Mouse (Mus musculus): Measurements from ENCODE around the gene Cd52. TPM values are rescaled to one million over a fixed set of nuclear protein-coding genes. Genes with fewer than 3 reads are reported as not detected.

Cd52 gene
- polyA plus RNA-seq, 1 experiment from 2014 or later: 19.7 TPM

- H3K4me1 ChIP-seq: peaks cover 6% of the 10 kb centered on the region
- H3K27ac ChIP-seq: no peak overlapping the region
- H3K36me3 ChIP-seq: no peaks in the 10 kb centered on the region
- H3K27me3 ChIP-seq: no peaks in the 10 kb centered on the region
- no peak for ATAC-seq (ENCODE audit: borderline replicate concordance, extremely low read depth, low FRiP score, low TSS enrichment)
- H3K4me3 ChIP-seq: no peak overlapping the region
- no peaks in the 10 kb centered on the region for H3K9me3 ChIP-seq
- no peak overlapping the region for H3K9ac ChIP-seq
- WGBS: 80% methylated on average over 4 of the region's 4 CpGs
- H3K4me2 ChIP-seq: no peak overlapping the region
Measured at GRCm38 (mm10) chr4:134084999-134085398, 9.9 kb downstream of the Cd52 start.

GRCm38 (mm10) chr4:134082460-134082859, 12.4 kb downstream of the Cd52 start:
- Histone ChIP-seq H3K36me3 (no peaks in the 10 kb centered on the region), H3K9ac (no peak overlapping the region), H3K27ac (no peak overlapping the region), H3K9me3 (no peaks in the 10 kb centered on the region), H3K4me3 (peak overlapping the region; percentile 42), H3K4me1 (peaks cover 6% of the 10 kb centered on the region), H3K4me2 (peak overlapping the region; percentile 71), H3K27me3 (no peaks in the 10 kb centered on the region)
- WGBS: 11% methylated on average over 7 of the region's 7 CpGs
- no peak for ATAC-seq (ENCODE audit: borderline replicate concordance, extremely low read depth, low FRiP score, low TSS enrichment)

- Histone ChIP-seq H3K27ac (peak overlapping the region; percentile 32; the same call in 1 of the 2 replicates), H3K9me3 (no peaks in the 10 kb centered on the region), H3K4me2 (peak overlapping the region; percentile 71), H3K4me1 (peaks cover 6% of the 10 kb centered on the region), H3K27me3 (no peaks in the 10 kb centered on the region), H3K4me3 (peak overlapping the region; percentile 42), H3K36me3 (no peaks in the 10 kb centered on the region), H3K9ac (0 out of 2 replicates have a peak overlapping the region, but pooled peaks have one; percentile 5)
- under 1% methylated on average over 41 of the region's 41 CpGs for WGBS
- ATAC-seq (ENCODE audit: borderline replicate concordance, extremely low read depth, low FRiP score, low TSS enrichment): peak; percentile 87
Measured at GRCm38 (mm10) chr4:134081730-134082386, 13.0 kb downstream of the Cd52 start.

GRCm38 (mm10) chr4:134080674-134081073, 14.2 kb downstream of the Cd52 start:
- no peak for ATAC-seq (ENCODE audit: borderline replicate concordance, extremely low read depth, low FRiP score, low TSS enrichment)

GRCm38 (mm10) chr4:134078694-134079093, 16.2 kb downstream of the Cd52 start:
- H3K4me3 ChIP-seq: no peak overlapping the region
- H3K27me3 ChIP-seq: no peaks in the 10 kb centered on the region
- peaks cover 6% of the 10 kb centered on the region for H3K4me1 ChIP-seq
- no peaks in the 10 kb centered on the region for H3K9me3 ChIP-seq
- no peak overlapping the region for H3K9ac ChIP-seq
- no peak overlapping the region for H3K4me2 ChIP-seq
- no peaks in the 10 kb centered on the region for H3K36me3 ChIP-seq
- ATAC-seq (ENCODE audit: borderline replicate concordance, extremely low read depth, low FRiP score, low TSS enrichment): no peak
- H3K27ac ChIP-seq: no peak overlapping the region
- WGBS: 14% methylated on average over 3 of the region's 3 CpGs

More at GRCm38 (mm10) chr4:134080674-134081073, 14.2 kb downstream of the Cd52 start:
- H3K9ac ChIP-seq: no peak overlapping the region
- H3K9me3 ChIP-seq: no peaks in the 10 kb centered on the region
- H3K27me3 ChIP-seq: no peaks in the 10 kb centered on the region
- H3K27ac ChIP-seq: no peak overlapping the region
- H3K4me1 ChIP-seq: peaks cover 6% of the 10 kb centered on the region
- WGBS: 69% methylated on average over 4 of the region's 4 CpGs
- no peaks in the 10 kb centered on the region for H3K36me3 ChIP-seq
- H3K4me3 ChIP-seq: no peak overlapping the region
- H3K4me2 ChIP-seq: no peak overlapping the region

- H3K27me3 ChIP-seq: peaks cover 18% of the 10 kb centered on the region
- H3K9ac ChIP-seq: no peak overlapping the region
- 82% methylated on average over 4 of the region's 4 CpGs for WGBS
- no peaks in the 10 kb centered on the region for H3K9me3 ChIP-seq
- H3K4me1 ChIP-seq: no peaks in the 10 kb centered on the region; the same call in none of the 2 replicates
- H3K36me3 ChIP-seq: no peaks in the 10 kb centered on the region
- no peak overlapping the region for H3K27ac ChIP-seq
- no peak overlapping the region for H3K4me3 ChIP-seq
- no peak overlapping the region for H3K4me2 ChIP-seq
- no peak for ATAC-seq (ENCODE audit: borderline replicate concordance, extremely low read depth, low FRiP score, low TSS enrichment)
Measured at GRCm38 (mm10) chr4:134068793-134069580, 25.9 kb downstream of the Cd52 start.

GRCm38 (mm10) chr4:134067833-134068544, 26.9 kb downstream of the Cd52 start:
- Histone ChIP-seq H3K4me2 (no peak overlapping the region), H3K4me3 (no peak overlapping the region), H3K27me3 (peaks cover 18% of the 10 kb centered on the region), H3K9ac (no peak overlapping the region), H3K36me3 (no peaks in the 10 kb centered on the region), H3K4me1 (no peaks in the 10 kb centered on the region; the same call in none of the 2 replicates), H3K9me3 (no peaks in the 10 kb centered on the region), H3K27ac (no peak overlapping the region)
- WGBS: 75% methylated on average over 7 of the region's 7 CpGs
- ATAC-seq (ENCODE audit: borderline replicate concordance, extremely low read depth, low FRiP score, low TSS enrichment): no peak

- Histone ChIP-seq H3K36me3 (no peaks in the 10 kb centered on the region), H3K27ac (no peak overlapping the region), H3K9ac (no peak overlapping the region), H3K4me3 (no peak overlapping the region), H3K4me2 (no peak overlapping the region), H3K4me1 (no peaks in the 10 kb centered on the region; the same call in none of the 2 replicates), H3K27me3 (peaks cover 18% of the 10 kb centered on the region), H3K9me3 (no peaks in the 10 kb centered on the region)
- no peak for ATAC-seq (ENCODE audit: borderline replicate concordance, extremely low read depth, low FRiP score, low TSS enrichment)
- 84% methylated on average over 8 of the region's 8 CpGs for whole genome bisulfite sequencing
Measured at GRCm38 (mm10) chr4:134067383-134067782, 27.5 kb downstream of the Cd52 start.

- 14% methylated on average over 23 of the region's 23 CpGs for WGBS
- Histone ChIP-seq H3K27ac (no peak overlapping the region), H3K27me3 (peaks cover 18% of the 10 kb centered on the region), H3K36me3 (no peaks in the 10 kb centered on the region), H3K4me3 (peak overlapping the region; percentile 21), H3K9ac (no peak overlapping the region), H3K4me2 (peak overlapping the region; percentile 52), H3K4me1 (peaks cover 3% of the 10 kb centered on the region), H3K9me3 (no peaks in the 10 kb centered on the region)
- no peak for ATAC-seq (ENCODE audit: borderline replicate concordance, extremely low read depth, low FRiP score, low TSS enrichment)
Measured at GRCm38 (mm10) chr4:134065431-134066004, 29.4 kb downstream of the Cd52 start.

GRCm38 (mm10) chr4:134062561-134062960, 32.3 kb downstream of the Cd52 start:
- H3K9ac ChIP-seq: no peak overlapping the region
- no peak overlapping the region for H3K27ac ChIP-seq
- H3K4me2 ChIP-seq: no peak overlapping the region
- no peak overlapping the region for H3K4me3 ChIP-seq
- peaks cover 8% of the 10 kb centered on the region for H3K4me1 ChIP-seq
- no peak for ATAC-seq (ENCODE audit: borderline replicate concordance, extremely low read depth, low FRiP score, low TSS enrichment)
- 47% methylated on average over 8 of the region's 8 CpGs for WGBS
- H3K27me3 ChIP-seq: peaks cover 22% of the 10 kb centered on the region
- H3K36me3 ChIP-seq: no peaks in the 10 kb centered on the region
- H3K9me3 ChIP-seq: no peaks in the 10 kb centered on the region

- 49% methylated on average over 7 of the region's 8 CpGs for WGBS
- Histone ChIP-seq H3K27ac (no peak overlapping the region), H3K27me3 (peaks cover 21% of the 10 kb centered on the region), H3K4me2 (no peak overlapping the region), H3K4me1 (peaks cover 8% of the 10 kb centered on the region), H3K9me3 (no peaks in the 10 kb centered on the region), H3K4me3 (no peak overlapping the region), H3K9ac (no peak overlapping the region), H3K36me3 (no peaks in the 10 kb centered on the region)
- ATAC-seq (ENCODE audit: borderline replicate concordance, extremely low read depth, low FRiP score, low TSS enrichment): peak; percentile 9; the same call in 1 of the 2 replicates
Measured at GRCm38 (mm10) chr4:134061944-134062446, 32.9 kb downstream of the Cd52 start.

Data from lung, embryonic 15.5 days (tissue).